Mouse (Mus musculus): ENCODE data around the gene Prom1.
A peak's percentile ranks its signal among the peaks of the same experiment; 100 is the strongest.

Gene Prom1

DNA sequence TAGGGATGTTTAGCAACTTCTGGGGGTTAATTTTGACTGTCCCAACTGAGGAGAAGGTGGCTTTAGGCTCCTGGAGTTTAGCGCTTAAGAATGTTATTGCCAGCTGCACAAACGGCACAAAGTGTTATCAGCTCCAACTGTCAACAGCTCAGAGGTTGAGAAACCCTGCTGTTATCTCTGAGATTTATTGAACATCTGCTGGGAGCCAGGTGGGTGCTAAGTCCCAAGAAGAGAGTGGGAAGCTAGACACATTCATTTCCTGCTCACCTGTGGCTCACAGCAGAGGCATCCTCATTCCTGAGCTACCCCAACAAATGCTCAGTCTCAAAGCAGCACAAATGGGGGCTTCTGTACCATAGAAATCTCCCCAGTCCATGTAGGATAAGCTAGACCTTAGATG, 130.7 kb downstream of the Prom1 start:
- no peak for DNase-seq

DNA sequence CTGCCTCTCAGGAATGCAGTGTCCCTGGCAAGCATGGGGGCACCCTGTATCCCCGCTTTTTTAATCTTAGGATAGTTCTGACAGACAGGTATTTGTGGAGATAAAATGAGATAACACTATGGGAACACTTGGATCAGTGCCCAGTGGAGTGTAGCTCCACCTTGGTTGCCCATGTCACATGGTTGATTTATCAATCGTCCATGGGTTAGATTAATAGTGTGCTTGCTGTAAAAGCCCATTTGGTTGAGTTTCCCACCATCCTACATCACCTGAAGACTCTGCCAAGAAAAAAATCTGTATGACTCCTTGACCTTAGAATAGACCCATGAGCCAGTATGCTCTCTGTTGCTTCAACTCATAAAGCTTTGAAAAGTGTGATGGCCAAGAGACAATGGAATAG, 131.3 kb downstream of the Prom1 start:
- DNase-seq, result no peak

DNA sequence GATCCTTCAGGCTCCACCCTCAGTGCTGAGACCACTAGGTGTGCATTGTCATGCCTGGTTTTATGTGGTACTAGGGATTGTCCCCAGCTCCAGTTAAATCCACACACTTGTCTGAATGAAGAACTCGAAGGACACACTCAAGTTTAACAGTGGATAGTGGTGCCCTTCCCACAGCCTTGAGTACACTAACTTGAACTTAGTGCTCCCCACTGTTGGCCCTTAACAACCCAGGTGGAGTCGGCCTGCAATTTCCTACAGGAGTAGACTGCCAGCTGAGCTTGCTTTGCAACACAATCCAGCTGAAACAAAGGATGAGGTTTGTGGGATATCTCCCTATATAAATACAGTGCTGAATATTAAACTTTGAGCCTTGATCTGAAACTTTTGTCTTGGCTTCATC, 133.2 kb downstream of the Prom1 start:
- no peak for DNase-seq

DNA sequence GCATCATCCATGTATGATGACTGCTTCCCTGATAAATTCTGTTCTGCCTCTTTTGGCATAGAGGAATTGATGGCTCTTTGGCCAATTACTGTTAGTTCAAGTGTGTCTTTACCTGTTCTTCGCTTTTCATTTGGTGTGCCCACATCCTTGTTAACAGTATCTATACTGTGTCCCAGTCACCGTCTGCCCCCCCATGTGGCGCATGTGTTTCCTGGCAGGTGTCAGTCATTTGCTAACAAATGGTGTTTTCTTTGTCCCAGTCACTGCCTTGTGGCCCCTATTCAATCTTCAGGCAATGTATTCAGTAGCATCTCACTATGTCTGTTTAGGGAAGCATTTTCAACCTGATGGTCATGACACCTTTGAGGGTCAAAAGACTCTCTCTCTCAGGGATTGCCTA, 140.8 kb downstream of the Prom1 start:
- DNase-seq, result no peak

DNA sequence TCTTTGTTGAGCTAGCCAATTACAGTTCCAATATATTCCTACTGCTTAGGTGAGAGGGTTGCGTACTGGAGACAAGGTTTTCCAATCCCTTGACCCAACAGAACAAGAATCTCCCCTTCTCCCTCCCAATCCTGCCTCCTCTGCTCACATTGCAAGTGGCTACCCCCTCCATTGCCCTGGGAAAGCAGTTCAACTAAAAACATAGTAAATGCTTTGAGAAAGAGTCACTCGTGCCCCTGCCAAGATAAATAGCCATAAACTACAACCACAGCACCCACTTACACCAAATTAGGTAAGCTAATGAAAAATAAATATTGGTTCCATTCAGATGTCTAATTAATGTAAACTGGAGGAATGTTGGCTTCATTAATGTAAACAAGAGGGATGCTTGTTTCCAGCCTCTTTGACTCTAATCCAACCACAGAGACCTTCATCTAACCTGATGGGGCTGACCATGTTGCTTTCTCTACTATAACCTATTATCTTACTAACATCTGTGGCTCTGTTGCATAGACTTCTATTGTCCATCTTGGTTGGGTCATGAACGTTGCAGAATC, 141.9 kb downstream of the Prom1 start:
- no peak for DNase-seq

DNA sequence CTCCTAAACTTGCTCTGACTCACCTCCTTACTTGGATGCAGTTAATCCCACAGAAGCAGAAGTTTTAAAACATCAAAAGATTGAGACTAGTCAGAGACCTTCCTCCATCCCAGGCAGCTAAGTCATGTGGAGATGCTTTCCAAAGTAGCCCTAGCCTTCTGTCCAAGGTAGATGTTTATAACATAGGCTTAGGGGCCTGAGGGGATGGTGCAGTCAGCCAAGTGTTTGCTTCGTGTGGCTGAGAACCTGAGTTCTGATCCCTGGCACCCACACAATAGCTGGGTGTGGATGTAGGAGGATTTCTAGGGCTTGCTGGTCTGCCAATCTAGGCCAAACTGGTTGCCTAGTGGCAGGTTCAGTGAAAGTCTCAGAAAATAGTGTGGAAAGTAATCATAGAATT, 148.6 kb downstream of the Prom1 start:
- DNase-seq, result no peak

DNA sequence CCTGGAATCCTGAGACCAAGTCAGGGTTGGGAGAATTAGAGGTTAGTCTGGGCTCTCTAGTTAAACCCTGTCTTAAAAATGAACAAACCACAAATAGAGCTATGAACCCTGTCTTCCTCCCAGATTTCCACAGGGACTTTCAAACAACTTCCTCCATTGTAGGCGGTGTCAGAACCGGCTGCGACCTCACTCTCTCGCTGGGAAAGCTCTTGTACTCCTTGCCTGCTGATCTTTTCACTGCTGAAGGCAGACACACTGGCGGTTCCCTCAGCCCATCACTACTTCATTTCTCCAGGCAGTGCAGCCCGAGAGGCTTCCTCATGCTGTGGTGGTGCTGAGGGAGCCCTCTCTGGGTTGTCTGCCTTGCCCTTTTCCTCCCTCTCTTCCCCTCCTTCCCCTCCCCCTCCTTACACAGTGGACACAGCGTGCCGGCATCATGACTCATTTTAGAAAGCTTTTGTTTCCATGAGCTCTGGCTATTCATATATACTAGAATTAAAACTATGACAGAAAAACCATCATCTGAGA, 153.0 kb downstream of the Prom1 start:
- DNase-seq, result peak; percentile 25

DNA sequence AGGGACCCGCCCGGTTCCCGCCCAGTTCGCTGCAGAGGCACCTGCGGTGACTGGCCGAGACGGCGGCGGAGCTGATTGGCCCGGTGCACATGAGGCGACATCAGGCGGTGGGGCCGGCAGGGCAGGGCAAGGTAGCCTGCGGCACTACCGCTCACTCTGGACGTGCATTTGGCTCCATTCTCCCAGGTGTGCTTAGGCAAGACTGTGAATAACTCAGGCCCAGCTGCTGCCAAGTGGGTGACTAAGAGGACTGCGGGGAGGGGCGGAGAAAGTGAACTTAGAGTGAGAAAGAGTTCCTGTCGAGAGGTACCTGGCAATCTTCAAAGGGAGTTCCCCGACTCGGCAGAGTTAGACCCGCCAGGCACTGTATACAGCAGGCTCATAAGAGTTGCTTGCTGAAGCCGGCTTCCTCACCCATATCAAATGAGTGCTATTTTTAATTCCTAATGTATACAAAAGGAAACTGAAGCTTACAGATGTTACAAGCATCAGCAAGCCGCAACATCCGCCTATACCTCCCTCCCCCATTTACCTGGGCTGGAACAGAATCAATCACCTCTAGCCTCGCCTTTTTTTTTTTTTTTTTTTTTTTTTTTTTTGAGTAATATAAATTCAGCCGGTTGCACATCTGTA, 153.6 kb downstream of the Prom1 start:
- DNase-seq, result peak; percentile 77

DNA sequence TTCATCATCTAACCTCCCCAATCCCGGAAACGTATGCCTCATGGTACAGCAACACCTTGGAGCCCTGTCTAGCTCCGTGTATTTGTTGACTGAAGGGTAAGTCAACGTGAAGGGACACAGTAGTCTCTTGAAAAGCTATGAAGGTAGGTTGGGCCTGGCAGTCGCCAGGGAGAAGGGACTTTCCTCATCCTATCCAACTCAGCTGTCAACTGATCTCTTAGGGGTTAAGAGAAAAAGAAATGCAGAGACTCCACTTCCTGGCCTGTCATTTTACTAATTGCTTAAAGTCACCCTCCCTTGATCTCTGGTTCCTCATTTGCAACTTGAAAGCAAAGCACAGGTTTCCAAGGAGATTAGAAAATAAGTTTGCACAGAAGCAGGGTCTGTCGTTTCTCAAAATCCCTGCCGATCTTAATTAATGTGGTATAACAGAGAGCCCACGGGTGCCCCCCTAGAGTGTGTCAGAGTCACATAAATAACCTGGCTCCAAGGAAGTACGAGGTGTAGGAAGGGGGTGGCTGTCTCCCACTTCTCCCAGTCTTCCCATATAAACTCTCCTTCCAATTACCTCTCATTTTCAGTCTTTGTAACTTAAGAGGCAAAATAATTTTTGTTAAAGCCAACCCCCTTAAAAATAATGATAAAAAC, 154.4 kb downstream of the Prom1 start:
- no peak for DNase-seq
